Mouse (Mus musculus) MN1 (cell line): ENCODE results near the gene Dpy30.
"Not testable (repeated sequence)": the region's sequence is repeated elsewhere in the genome, so short reads cannot be mapped to it uniquely, and the experiment has no call there.

ENCODE experiments used
- DNase-seq: peaks from one replicate; pipeline ENCODE4 v3.0.0-alpha.2; 2016; ENCODE audit warnings: low spot score

Dpy30 gene

DNA sequence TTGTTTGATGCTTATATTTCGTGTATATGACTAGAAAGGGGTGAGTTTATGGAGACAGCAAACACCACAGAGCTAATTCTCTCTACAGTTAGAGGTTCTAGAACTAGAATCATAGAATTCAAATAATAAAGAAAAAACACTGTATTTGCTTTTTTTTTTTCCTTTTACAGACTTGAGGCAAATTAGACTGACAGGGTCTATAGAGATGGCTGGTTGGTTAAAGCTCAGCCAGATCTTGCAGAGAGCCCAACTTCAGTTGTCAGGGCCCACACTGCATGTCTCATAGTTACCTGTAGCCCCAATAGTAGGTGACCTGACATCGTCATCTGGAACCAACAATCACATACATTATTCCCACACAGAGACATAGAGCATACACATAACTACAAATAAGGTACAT, at the start of gene Dpy30:
Gene Dpy30, minus strand, starts transcription at position 101 of the 400 bp plus-strand sequence.
- DNase-seq = no peak

DNA sequence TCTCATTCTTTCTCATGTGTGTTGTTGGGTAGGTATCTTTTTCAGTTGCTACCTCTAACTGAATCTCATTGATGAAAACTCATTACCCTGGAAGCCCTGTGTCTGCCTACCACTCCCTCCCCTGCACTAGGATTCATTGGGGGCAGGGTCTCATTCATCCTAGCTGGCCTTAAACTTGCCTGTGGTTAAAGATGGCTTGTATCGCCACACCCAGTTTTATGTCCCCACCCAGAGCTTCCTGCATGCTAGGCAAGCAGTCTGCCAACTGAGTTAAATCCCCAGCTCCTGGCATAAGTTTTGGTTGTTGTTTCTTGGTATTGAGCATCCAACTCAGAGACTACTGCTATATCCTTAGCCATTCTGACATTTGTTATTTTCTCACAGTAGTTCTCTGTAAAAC, 39.8 kb upstream of the Dpy30 start:
- DNase-seq = no peak

DNA sequence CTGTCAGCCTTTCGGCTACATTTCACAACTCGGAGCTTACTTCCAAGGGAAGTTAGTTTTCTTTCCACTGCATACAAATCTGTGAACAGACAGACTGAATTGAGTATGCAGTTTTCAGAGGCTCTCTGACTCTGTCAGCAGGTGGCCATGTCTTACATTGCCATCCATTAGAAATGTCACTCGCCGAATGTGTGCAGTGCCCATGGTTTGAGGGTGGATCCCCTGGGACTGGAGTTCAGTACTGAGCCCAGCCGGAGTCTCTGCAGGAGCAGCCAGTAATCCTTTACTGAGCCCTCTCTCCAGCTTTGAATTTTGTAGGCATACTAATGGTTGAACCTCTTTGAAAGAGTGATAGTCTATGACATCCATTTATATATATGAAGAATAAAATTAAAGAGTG, 17.4 kb upstream of the Dpy30 start:
- DNase-seq = no peak

DNA sequence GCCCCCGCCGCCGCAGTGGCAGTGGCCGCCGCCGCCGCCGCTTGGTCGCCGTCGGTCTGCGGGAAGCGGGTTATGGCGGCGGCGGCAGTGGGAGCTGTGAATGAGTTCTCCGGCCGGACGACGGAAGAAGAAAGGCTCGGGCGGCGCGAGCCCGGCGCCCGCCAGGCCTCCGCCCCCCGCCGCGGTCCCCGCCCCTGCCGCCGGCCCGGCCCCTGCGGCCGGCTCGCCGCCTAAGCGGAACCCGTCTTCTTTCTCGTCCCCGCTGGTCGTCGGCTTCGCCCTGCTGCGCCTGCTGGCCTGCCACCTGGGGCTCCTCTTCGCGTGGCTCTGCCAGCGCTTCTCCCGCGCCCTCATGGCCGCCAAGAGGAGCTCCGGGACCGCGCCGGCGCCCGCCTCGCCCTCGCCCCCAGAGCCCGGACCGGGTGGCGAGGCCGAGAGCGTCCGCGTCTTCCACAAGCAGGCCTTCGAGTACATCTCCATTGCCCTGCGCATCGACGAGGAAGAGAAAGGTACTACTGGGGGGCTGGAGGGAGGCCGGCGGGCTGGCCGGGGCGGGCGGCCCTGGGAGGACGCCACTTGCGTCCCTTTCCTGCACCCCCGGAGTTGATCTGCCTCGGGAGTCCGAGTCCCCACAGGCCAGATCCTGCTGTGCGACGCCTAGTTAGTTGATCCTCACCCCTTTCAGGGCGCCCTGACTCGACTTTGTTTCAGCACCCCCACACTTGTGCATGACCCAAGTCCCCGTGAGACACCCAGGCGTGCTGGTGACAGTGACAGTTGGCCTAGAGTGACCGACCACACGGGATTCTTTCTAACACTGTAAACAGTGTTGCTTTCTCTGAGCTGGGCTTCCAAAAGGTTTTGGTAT, 15.4 kb upstream of the Dpy30 start, which contains the start of gene Spast:
Gene Spast, plus strand, starts transcription at position 51 of the 868 bp plus-strand sequence.
- DNase-seq = peak; percentile 86

DNA sequence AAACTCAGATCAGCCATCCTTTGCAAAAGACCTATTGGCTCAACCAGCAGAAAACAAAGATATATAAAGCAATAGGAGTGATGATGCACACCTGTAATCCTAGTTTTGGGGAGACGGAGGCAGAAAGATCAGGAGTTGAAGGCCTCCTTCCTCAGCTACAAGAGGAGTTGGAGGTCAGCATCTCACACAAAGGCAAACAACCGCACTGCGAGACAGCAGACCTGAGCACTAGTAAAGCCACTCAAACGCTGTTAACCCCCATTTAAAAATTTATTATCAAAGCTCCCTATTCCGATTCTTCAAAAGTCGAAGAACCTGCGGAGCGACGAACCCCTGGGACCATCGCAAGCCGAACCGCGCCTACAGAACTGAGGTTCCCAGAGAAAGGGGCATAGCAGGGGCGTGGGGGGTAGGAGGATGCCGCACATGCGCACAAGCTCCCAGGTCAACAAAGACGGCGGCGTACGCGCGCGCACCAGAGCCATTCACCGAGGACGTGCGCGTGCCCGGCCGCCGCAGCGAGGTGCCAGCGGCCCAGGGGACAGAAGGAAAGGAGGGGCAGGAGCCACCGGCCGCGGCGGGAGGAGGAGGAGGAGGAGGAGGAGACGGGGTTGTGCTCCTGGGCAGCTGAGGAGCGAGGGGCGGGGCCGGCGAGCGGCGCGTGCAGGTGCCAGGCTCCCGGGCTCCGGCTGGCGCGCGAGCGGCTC, 14.6 kb upstream of the Dpy30 start:
- peak; percentile 98 for DNase-seq

DNA sequence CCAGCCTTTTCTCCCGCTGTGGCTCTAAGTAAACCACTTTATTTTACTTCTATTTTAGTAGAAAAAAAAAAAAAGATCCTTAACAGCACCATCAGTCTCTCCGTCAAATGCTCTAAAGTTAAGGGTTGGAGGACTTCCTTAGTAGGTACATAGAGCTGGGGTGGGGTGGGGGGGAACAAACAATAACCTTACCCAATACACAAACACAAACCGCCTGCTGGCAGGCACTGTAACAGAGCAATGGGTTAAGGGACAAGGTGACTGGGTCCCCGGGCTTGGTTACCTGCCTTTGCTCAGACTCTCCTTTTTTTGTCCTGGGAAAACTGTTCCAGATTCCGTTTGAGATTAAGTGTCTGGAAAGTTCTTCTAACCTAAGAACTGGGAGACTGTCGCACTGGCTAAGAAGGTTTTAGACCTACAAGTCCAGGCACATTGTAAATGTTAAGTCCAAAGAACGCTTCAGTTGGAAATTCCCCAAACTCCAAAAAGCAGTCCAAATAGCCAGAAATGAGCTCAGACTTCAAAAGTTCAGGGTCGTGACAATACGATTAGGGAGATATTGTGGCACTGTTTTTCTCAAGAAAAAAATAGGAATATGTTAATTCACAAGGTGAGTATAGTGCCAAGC, 7.4 kb upstream of the Dpy30 start:
- no peak for DNase-seq

DNA sequence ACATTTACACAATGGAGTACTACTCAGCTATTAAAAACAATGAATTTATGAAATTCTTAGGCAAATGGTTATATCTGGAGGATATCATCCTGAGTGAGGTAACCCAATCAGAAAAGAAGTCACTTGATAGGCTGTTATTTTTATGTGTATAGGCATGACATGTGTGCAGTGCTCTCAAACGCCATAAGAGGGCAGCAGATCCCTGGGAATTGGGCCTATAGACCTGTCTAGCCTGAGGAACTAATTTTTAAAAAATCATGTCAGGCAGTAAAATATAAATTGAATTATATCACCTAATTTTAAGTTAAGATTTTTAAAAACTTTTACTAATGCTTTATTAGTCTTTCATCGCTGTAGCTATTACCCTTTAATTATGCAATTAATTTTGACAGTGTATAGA, 4.4 kb upstream of the Dpy30 start:
- peak; percentile 35 for DNase-seq

DNA sequence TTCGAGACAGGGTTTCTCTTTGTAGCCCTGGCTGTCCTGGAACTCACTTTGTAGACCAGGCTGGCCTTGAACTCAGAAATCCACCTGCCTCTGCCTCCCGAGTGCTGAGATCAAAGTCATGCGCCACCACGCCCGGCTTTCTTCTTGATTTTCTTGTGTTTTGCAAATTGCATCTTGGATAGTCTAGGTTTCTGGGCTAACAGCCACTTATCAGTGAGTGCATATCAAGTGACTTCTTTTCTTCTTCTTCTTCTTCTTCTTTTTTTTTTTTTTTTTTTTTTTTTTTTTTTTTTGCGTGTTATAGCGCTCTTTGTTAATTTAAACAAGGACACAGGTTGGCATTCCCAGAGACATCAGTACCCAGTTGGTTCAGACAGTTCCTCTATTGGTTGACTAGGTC, 3.5 kb upstream of the Dpy30 start:
- DNase-seq = not testable (repeated sequence)

DNA sequence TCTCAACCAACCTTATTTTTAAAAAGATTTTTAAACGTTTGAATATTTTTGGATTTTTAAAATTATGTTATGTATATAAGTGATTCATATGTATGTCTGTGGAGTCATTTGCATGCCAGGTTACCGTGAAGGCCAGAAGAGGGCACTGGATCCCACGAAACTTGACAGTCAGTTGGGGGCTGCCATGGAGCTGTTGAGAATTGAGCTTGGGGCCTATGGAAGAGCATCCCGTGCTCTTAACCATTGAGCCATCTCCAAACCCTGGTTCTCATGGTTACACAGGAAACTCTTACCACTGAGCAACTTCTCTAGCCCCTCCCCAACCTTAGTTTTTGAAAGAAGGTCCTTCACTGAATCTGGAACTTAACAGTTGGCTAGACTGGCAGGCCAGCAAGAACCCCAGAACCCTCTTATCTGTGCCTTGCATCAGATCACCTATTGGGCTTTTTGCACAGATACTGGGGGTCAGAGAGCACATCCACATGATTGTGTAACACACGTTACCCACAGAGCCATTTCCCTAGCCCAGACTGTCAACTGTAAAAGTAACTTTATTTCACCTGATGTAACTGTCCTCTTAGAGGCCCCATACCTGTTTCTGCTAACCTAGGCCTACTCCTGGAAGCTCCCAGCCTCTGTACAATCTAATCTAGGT, 1.2 kb downstream of the Dpy30 start:
- no peak for DNase-seq

DNA sequence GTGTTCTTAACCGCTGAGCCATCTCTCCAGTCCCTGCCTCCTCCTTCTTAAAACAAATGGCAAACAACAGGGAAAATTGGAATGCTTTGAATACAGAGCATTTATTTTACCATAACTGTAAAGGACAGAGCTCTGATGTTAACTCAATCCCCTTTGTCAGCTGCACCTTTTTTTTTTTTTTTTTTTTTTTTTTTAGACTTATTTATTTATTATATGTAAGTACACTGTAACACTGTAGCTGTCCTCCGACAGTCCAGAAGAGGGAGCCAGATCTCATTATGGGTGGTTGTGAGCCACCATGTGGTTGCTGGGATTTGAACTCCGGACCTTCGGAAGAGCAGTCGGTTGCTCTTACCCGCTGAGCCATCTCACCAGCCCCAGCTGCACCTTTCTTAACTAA, 5.0 kb downstream of the Dpy30 start:
- no peak for DNase-seq

DNA sequence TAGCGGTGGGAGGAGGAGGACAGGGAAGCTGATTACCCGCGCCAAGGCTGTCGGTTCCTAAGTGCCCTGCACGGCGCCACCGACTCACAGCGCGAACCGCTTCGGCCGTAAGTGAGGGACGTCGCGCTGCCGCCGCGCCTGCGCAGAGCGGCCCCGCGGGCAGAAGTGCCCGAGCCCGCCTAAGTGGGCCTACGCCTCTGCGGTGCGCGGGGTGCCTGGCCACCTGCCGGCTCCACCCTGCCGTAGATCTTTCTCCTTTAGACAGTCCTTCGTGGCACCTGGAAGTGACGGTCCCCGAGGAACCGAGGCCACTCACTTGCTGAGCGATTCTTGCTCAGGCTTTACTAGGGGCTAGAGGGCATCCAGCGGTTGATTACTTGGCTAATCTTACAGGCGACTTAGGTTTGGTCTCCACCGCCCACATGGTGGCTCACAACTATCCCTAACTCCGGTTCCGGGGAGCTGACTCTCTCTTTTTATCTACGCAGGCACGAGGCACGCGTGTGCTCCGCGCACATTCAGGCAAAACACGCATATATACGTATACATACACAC, 7.4 kb downstream of the Dpy30 start:
- peak; percentile 95 for DNase-seq

DNA sequence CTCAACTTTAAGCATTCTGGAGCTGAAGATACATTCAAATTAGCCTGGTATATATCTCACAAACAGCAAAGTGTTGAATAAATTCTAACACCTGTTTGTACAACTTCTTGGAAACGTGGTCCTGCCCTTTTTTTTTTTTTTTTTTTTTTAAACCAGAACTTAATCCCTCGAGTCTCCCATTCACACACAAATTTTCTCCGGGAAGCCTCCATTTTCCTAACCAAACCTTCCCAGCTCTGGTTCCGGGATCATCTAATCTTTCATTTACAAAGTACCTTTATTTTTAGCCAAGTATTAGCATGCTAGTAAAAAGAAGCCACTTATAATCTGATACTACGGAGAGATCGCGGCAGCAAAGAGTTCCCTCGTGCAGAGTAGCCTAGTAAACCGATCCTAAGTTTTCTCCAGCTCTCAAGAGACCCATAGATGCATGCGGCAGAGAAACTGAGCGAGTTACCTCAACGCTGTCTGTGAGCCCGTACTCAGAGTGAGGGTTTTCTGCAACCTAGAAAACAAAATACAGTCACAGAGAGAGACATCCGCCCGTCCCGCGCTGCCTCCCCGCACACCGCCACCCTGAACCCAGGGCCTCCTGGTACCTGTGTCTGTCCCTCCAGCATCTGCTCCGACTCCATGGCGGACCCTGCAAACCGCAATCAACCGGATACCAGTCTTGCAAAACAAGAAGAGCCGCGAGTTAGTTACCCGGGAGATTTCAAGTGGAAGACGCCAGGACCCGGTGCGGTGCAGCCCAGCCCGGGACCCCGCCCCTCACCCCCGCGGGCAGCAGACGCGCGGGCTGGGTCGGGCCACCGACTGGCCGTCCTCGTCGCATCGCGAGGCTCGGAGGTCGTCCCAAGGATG, 8.1 kb downstream of the Dpy30 start:
- DNase-seq = no peak

DNA sequence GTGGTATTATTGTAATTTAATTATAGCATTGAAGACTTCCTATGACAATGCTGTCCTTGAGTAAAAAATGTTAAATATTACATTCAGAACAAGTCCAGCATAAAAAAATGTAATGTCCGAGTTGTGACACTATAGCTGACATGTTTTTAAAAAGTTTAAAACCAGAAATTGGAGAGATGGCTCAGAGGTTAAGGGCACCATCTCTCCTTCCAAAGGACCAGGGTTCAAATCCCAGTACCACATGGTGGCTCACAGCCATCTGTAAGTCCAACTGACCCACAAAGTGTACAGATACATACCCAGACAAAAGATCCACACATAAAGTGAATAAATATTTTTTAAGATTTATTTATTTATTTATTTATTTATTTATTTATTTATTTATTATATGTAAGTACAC, 17.7 kb downstream of the Dpy30 start:
- DNase-seq = no peak

DNA sequence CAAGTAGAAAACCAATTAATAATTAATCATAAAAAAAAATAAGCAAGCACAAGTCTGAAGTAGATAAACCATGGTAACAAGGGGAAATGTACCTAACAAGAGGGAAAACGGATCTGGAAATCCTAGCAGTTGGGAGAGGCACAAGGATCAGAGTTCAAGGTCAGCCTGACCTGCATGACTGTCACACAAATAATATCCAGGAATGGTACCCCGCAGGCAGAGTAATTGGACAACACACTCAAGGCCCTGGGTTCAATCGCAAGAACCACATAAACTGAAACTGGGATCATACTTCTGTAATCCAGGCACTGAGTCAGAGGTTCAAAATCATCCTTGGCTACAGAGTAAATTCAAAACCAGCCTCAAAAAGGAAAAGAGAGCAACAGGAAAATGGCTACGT, 18.1 kb downstream of the Dpy30 start:
- no peak for DNase-seq

DNA sequence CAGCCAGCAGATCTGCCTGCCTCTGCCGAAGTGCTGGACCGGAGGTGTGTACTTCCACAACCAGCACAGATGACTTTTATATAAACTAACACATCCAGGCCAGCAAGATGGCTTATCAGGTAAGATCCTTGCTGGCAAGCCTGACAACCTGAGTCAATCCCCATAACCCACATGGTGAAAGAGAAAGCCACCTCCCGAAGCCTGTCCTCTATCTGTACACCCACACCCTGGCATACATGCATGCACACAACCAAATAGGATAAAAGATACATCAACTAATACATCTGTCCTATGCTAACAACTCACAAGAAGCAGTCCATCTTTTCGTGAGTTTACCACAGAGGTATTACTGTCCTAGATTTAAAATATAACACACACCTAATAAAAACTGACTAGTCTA, 19.7 kb downstream of the Dpy30 start:
- no peak for DNase-seq

DNA sequence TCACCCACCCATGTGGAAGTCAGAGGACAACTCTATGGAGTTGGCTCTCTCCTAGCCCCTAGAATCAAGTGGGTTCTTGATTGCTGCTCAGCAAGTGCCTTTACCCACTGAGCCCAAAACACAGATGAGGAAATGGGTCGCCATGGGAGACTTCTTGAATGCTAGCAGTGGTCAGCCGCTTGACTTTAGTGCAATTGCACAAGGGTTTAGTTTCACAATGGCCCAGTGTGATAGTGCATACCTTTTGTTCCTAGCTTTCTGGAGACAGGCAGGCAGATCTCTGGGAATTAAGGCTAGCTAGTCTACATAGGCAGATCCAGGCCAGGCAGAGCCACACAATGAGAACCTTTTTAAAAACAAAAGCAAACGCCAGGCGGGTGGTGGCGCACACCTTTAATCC, 23.7 kb downstream of the Dpy30 start:
- DNase-seq = no peak

DNA sequence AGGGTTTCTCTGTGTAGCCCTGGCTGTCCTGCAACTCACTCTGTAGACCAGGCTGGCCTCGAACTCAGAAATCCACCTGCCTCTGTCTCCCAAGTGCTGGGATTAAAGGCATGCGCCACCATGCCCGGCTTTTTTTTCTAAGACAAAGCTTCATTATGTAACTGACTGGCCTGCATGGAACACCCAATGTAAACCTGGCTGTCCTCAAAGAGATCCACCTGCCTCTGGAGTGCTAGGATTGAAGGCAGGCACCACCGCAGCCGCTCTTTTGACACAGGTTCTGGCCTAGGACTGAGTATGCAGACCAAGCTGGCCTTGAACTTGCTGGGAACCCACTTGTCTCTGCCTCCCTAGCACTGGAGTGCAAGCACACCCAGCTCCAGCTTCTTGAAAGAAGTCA, 26.8 kb downstream of the Dpy30 start:
- not testable (repeated sequence) for DNase-seq

DNA sequence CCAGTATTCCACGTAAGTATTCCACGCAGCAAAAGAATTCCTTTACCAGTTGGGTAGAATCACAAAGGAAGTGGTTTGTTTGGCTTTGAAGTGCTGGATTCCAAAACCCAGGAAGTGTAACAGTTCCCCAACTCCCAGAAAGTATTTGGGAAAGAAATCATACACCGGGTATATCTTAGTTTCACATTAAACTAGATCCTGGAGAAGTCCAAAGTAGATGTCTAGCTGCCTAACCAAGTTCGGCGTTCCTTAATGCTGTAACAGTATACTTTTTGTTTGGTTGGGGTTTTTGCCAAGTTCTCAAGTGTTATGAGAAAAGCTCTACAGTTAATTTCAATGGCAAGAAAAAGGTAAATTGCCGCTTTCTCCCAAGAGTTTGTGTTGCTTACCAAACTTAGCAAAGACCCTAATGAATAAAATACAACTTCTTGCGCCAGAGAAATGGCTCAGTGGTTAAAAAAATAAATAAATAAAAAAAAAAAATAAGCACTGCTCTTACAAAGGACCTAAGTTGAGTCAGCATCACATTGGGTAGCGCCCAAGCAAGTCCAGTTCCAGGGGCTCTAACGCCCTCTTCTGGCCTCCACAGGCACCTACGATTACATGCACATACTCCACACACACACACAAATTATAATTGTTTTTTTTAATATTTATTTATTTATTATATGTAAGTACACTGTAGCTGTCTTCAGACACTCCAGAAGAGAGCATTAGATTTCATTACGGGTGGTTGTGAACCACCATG, 27.5 kb downstream of the Dpy30 start:
- peak; percentile 35 for DNase-seq

DNA sequence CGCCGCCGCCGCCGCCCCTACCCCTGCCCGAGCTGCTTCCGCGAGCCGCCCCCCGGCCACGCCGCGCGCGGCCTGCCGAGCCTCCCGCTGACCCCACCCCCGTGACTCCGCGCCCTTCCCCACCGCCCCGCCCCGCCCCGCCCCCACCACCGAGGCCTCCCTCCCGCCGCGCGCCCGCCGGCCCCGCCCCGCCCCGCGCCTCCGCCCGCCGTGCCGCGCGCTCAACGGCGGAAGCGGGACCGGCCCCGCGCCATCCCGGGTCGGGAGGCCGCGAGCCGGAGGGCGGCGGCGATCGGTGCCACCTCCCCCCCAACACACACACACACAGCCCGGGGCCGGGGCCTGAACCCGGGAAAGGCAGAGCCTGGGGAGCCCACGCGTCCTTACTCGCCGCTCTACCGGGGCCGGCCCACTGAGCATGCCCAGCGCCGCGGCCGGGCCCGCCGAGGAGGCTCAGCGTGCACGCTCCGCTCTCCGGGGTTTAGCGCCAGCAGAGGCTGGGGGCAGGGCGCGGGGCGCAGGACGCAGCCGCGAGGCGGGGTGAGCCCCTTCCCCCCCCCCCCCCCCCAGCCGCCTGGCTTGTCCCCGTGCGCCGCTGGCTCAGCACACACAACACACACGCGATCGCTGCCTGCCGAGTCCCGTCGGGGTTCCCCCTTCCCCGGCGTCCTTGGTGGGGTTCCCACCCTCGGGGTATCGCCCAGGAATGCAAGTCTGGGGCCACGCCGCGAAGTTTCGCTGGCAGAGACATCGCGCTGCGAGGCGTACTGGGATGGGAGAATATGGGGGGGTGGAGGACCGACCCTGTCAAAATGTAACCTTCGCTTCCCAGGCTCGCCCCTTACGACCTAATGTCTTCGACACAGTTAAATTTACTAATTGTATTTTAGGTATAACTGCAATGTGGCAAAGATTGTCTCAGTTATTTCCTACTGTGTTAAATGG, 28.4 kb downstream of the Dpy30 start, which contains the start of gene Memo1:
Gene Memo1, minus strand, starts transcription at position 496 of the 945 bp plus-strand sequence.
- peak; percentile 93 for DNase-seq
